Mouse (Mus musculus) cerebellum, adult 11-12 months (tissue): Measurements from ENCODE around the gene Hba-a1.
A peak's percentile ranks its signal among the peaks of the same experiment; 100 is the strongest.
"Not testable (repeated sequence)": the region's sequence is repeated elsewhere in the genome, so short reads cannot be mapped to it uniquely, and the experiment has no call there.

Source experiments
- DNase-seq: peaks from one replicate; pipeline ENCODE4 v3.0.0; 2022

Hba-a1 gene

DNA sequence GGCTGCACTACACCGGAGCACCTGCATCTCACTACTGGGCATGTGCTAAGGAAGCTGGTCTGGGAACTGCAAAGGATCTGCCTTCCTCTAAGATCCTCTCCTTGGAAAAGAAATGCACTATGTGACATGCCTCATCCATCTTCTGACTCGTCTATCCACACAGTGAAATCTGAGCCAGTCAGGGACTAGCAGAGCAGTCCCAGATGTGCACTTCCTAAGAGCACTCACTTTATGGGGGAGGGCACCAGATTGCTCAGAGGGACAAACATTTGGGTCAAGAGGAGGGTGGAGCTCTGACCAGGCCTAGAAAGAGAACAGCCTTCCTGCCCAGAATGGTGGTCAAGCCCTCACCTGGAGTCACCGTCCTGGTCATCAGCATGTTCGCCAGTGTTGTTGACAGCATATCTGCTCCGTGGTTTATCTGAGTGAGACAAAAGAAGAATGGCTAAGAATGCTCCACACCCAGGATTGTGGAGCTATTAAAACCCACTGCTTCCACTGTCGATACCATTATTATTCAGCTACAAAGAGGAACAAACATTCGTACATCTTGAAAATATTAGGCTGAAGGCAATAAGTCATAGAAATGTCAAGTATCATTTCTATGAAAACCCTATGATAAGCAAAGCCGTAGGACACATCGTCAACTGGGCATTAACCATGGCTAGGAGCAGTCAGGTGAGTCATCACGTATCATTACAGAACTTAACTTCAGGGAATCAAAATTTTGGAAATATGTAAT, 20.5 kb upstream of the Hba-a1 start:
- DNase-seq, result no peak

DNA sequence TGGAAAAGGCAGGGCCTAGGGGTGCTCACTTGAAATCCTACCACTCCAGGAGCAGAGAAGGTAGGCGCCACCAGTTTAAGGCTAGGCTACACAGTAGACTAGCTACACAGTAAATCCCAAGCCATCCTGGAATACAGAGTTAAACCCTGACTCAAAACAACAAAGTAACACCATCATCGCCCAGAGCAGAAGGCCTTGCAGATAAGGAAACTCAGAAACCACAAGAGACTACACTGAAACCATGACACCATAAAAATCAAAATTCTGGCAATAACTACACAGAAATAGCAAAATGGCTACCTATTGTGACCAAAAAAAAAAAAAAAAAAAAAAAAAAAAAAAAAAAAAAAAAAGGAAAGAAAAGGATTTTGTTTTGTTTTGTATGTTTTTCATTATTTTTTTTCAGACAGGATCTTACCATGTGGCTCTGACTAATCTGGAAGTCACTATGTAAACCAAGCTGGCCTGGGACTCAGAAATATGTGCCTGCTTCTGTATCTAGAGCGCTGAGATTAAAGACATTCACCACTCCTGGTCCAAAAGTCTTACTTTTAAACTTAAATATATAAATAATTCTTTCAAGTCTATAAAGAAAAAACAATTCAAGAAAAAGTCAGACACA, 18.1 kb upstream of the Hba-a1 start:
- no peak for DNase-seq

DNA sequence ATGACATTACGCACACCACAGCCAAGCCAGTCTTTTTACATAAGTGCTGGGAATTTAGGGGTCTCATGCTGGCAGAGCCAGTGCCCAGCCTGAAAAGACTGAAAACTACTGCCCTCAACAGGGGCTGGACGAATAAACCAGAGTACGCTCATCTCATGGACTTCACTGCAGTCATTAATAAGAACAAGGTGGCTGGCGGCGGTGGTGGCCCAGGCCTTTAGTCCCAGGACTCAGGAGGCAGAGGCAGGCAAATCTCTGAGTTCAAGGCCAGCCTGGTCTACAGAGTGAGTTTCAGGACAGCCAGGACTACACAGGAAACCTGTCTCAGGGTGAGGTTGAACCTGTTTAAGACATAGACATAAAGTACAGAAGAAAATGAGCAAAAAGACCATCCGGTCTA, 17.1 kb upstream of the Hba-a1 start:
- no peak for DNase-seq

DNA sequence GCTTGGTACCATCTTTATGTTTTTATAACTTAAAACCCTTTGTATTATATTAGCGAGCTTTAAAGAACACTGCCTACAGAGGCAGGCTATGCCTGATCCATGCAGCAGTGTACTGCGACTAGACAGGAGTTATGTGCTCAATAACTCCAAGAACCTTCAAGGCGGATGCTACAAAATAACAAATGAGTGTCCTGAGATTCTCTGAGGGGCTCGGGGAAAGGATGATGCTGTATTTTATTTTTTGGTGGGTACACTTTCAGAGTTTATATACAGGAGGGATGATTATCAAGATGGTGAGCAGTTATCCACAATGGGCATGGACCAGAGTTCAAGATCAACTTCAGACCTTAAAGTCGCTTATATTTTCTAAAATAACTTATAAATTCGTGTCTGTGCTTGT, 16.5 kb upstream of the Hba-a1 start:
- no peak for DNase-seq

- DNase-seq, result peak; percentile 95
Observed at GRCm38 (mm10) chr11:32267188-32267884, 16.0 kb upstream of the Hba-a1 start, which contains the start of gene Nprl3. Gene Nprl3 (minus strand): TSS chr11:32267707.

DNA sequence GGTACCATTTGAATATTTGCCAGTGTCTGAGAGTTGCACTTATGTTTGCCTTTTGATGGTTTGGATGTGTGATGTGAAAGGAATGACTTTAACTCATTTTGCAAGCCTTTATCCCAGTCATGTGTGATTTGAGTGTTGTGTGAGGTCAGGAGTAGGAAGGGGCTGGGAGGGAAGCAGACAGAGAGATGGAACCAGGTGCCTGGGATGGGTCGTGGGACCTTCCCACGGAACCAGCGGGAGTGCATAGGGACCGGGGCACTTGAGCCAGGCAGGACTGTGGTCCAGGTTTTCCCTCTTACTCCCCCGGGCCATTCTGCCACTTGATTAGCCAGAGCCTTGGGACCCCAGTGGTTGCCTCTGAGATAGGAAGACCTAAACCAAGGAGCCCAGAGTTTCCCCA, 15.3 kb upstream of the Hba-a1 start:
- DNase-seq, result peak; percentile 37

DNA sequence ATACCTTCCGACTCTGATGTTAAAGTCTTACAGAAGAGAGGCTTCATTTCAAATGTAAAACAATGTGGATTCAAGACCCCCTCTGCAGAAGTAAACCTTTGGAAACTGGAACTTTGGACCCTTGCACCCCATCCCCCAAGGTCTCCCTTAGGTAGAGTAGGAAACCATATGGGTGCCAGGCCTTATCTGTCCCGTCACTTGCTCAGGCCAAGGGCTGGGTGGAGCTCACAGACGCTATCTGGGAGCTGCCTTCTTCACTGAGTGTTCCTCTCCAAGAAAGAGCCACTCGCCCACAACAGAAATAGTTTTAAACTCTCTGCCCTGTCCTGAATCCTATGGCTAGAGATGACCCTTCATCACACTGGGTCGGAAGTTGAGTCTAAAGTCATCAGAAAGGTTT, 14.4 kb upstream of the Hba-a1 start:
- DNase-seq, result no peak

GRCm38 (mm10) chr11:32271178-32271577, 12.1 kb upstream of the Hba-a1 start:
- DNase-seq, result no peak

- DNase-seq, result no peak
Observed at GRCm38 (mm10) chr11:32276347-32276746, 7.0 kb upstream of the Hba-a1 start, which contains the start of gene Hba-x. Gene Hba-x (plus strand): TSS chr11:32276400.

DNA sequence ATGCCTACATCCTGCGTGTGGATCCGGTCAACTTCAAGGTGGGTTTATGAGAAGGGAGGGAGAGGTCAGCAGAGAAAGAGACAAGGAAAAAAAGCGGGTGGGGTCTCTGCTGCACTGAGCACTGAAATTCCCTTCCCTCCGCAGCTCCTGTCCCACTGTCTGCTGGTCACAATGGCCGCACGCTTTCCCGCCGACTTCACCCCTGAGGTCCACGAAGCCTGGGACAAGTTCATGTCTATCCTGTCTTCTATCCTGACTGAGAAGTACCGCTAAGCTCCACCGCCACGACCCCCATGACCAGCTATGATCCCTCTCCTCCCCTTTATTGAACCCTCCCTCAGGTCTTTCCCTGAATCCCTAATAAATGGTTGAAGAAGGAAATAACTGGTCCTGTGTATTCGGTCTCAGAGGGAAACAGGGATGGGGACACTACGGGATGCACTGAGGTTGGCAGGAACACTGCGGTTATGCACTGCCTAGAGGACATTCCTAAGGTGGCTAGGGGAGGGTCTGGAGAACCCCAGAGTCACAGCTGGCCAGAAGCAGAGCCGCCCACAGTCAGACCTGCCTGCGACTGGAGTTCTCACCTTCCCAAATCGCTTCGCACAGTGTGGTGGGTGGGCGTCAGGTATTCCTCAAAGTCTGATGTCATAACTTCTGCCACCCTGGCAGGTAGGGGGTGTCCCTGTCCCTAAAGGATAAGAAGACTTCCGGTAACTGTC, 5.4 kb upstream of the Hba-a1 start:
- no peak for DNase-seq

DNA sequence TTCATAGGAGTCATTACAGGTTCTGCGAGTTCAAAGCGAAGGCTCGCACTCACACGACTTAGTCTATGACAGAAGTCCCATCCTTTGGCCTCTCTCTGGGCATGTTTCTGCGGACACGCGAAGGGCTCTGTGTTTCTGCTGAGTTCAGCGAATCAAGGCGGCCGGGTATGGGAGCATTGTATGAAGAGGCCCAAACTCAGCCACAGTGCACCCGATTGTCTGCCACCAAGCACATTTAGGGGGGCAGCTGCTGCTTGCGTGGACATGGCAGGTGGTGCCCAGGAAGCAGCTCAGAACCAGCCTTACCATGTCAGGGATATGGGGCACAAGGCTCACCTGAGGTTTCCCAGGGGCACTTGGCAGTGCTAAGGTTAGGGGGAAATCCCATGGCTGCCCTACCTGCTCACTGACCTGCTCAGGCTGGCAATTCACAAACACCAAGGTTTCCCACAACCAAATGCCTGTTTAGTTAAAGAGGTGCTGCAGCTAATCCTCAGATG, 4.8 kb upstream of the Hba-a1 start:
- DNase-seq, result no peak

DNA sequence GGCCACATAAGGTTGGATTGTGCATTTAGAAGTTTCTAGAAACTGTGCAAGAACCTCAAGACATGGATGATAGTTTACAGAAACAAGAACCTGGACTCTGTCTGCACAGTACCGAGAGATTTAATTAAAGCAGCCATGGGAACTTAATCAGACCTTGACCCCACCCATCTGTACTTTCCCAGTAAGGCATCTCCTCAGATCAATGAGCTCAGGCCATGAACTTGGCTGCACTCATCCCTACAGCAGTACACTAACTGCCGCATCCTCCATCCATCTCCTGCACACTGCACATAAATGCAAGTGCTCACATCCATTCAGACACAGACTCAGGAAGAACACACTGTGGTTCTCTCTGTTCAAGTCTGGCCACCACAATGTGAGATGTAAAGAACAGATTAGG, 2.7 kb upstream of the Hba-a1 start:
- no peak for DNase-seq

- no peak for DNase-seq
Observed at GRCm38 (mm10) chr11:32281416-32282144, 1.7 kb upstream of the Hba-a1 start.

DNA sequence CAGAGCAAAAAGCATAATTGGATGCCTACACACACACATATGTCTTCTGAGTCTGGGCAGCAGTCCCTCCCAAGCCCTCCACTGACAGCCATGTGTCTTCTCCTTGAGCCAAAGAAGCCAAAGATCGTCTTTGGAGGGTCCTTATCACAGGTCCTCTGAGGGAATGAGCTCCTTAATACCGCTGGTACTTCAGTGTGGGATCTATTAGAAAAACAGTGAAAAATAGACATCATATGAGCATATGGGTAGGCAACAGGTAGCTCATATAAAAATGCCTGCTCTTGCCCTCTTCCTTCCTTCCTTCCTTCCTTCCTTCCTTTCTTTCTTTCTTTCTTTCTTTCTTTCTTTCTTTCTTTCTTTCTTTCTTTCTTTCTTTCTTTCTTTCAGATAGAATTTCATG, 1.3 kb downstream of the Hba-a1 start:
- DNase-seq, result not testable (repeated sequence)

DNA sequence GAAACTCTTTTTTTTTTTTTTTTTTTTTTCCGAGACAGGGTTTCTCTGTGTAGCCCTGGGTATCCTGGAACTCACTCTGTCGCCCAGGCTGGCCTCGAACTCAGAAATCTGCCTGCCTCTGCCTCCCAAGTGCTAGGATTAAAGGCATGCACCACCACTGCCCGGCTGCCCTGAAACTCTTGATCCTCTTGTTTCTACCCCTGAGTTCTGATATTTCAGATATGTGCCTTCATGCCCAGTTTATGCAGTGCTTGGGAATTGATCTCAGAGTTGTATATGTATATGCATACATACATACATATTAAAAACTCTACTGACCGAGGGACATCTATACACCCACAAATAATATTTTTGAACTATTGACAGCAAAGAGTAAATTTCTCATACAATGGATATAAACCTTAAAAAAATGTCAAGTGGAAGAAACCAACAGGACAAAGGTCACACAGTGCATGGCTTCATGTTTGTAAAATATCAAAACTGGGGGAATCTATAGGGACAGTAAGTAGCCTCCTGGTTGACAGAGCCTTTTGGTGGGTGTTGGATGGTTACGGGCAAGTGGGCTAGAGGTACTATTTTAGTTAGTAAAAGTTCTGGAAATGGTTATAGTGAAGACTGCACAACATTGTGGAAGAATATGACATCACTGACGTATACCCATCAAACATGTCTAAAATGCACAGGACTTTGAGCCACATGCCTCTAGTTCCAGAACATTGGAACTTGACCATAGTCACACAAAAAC, 1.9 kb downstream of the Hba-a1 start:
- no peak for DNase-seq

DNA sequence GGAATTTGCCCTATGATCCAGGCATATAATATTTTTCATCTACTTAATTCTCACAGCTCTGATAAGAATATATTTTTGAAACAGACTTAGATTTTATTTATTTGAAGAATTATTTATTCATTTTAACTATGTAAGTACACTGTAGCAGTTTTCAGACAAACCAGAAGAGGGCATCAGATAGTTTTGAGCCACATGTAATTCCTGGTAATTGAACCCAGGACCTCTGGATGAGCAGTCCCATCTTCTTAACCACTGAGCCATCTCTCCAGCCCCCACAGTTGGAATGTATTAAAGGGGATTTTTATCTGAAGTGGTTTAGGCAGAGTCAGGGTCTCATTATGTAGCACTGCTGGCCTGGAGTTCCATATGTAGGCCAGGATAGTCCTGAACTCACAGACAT, 2.6 kb downstream of the Hba-a1 start:
- DNase-seq, result not testable (repeated sequence)

GRCm38 (mm10) chr11:32286695-32287492, 3.6 kb downstream of the Hba-a1 start, which contains the start of gene Hbq1b:
Gene Hbq1b (plus strand): TSS chr11:32286965.
- DNase-seq, result peak; percentile 77

DNA sequence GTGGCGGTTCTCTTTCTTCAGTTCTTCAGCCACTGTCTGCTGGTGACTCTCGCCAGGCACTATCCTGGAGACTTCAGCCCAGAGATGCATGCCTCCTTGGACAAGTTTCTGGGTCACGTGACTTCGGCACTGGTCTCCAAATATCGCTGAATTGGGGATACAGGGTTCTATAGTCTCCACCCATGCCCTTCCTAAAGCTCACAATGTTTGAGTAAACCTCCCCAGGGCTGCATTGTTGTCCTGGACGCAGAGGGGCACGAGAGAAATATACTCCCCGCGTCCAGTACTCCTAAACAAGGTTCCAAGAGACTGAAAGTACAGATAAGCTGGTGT, 4.1 kb downstream of the Hba-a1 start:
- no peak for DNase-seq

GRCm38 (mm10) chr11:32292819-32293218, 9.5 kb downstream of the Hba-a1 start:
- DNase-seq, result not testable (repeated sequence)

DNA sequence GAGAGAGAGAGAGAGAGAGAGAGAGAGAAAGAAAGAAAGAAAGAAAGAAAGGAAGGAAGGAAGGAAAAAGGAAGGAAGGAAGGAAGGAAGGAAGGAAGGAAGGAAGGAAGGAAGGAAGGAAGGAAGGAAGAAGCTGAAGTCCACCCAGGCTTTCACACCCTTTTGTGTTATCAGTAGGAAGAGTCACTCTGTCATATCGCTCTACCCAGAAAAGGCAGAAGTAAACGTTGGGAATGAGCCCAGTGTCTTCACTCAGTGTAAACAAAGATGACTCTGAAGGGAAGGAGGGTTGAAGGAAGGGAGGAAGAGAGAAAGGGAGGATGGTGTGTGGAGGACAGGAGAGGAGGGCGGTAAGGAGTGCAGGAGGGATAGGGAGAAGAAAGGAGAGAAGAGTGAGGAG, 10.2 kb downstream of the Hba-a1 start:
- not testable (repeated sequence) for DNase-seq

DNA sequence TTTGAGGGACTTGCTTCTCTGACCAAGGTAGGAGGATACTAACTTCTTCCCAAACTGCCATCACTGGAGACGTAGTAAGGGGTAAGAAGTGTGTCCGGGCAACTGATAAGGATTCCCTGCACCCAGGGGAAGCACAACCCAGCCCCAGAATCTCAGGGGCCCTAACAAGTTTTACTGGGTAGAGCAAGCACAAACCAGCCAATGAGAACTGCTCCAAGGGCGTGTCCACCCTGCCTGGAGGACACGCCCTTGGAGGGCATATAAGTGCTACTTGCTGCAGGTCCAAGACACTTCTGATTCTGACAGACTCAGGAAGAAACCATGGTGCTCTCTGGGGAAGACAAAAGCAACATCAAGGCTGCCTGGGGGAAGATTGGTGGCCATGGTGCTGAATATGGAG, 12.9 kb downstream of the Hba-a1 start, which contains the start of gene Hba-a2:
Gene Hba-a2, plus strand, starts transcription at position 287 of the 400 bp plus-strand sequence.
- DNase-seq, result not testable (repeated sequence)
